Mouse (Mus musculus) liver, embryonic 14.5 days (tissue): Measurements from ENCODE around the gene Sdhc.

ENCODE experiments used
- CTCF ChIP-seq: IDR thresholded peaks from 2 replicates; pipeline ENCODE4 v1.5.1; 2016; ENCODE audit warnings: antibody characterized with exemption, low read depth, control low read depth
- EP300 ChIP-seq: IDR thresholded peaks from 2 replicates; pipeline ENCODE4 v1.6.1; 2016; ENCODE audit warnings: antibody characterized with exemption, low read depth

- TF ChIP-seq EP300 (no peak), CTCF (no peak)
Measured at GRCm38 (mm10) chr1:171195887-171196397, 45.5 kb upstream of the Sdhc start, which contains the start of gene Pcp4l1.
